Mouse (Mus musculus) limb, embryonic 11.5 days (tissue): Measurements from ENCODE around the gene Gys1. TPM values are rescaled to one million over a fixed set of nuclear protein-coding genes. Genes with fewer than 3 reads are reported as not detected.
"Not testable (repeated sequence)": the region's sequence is repeated elsewhere in the genome, so short reads cannot be mapped to it uniquely, and the experiment has no call there.

ENCODE experiments used
- ATAC-seq: fragments of 200-750 bp; cut with Nextera tagmentation; 2 replicates; pipeline ENCODE4 v1.8.0; 2017; ENCODE audit warnings: low read depth; ENCODE audit not compliant: insufficient number of reproducible peaks, low FRiP score, low TSS enrichment
- DNase-seq: peaks from one replicate; pipeline ENCODE4 v3.0.0-alpha.2; 2015; ENCODE audit warnings: low spot score
- H3K27ac ChIP-seq: fragments of 300-500 bp; sonication (generic); replicated peaks from 2 replicates; pipeline ENCODE4 v1.5.1; 2014; ENCODE audit warnings: low read depth, mild to moderate bottlenecking, low read length
- H3K27me3 ChIP-seq: fragments of 300-500 bp; sonication (generic); 2 replicates; pipeline ENCODE4 v1.6.1; 2014; ENCODE audit warnings: mild to moderate bottlenecking, low read length, mixed read lengths; ENCODE audit not compliant: control insufficient read depth, insufficient read depth
- H3K36me3 ChIP-seq: fragments of 300-500 bp; sonication (generic); 2 replicates; pipeline ENCODE4 v1.6.1; 2014; ENCODE audit warnings: mild to moderate bottlenecking, low read length, moderate library complexity, mixed read lengths; ENCODE audit not compliant: control insufficient read depth, insufficient read depth
- H3K4me1 ChIP-seq: fragments of 300-500 bp; sonication (generic); 2 replicates; pipeline ENCODE4 v1.6.1; 2014; ENCODE audit warnings: low read length, mixed read lengths; ENCODE audit not compliant: control insufficient read depth, insufficient read depth
- H3K4me2 ChIP-seq: fragments of 300-500 bp; sonication (generic); 2 replicates; pipeline ENCODE4 v1.6.1; 2014; ENCODE audit warnings: low read depth, mild to moderate bottlenecking, moderate library complexity; ENCODE audit not compliant: severe bottlenecking
- H3K4me3 ChIP-seq: fragments of 300-500 bp; sonication (generic); 2 replicates; pipeline ENCODE4 v1.5.1; 2014; ENCODE audit warnings: low read depth, low read length
- H3K9ac ChIP-seq: fragments of 300-500 bp; sonication (generic); 2 replicates; pipeline ENCODE4 v1.6.1; 2014; ENCODE audit warnings: mild to moderate bottlenecking, low read length
- H3K9me3 ChIP-seq: fragments of 300-500 bp; sonication (generic); 2 replicates; pipeline ENCODE4 v1.6.1; 2016; ENCODE audit warnings: low read length; ENCODE audit not compliant: control insufficient read depth
- WGBS: fragments of 180-500 bp; shearing (Covaris S2); extraction: QIAGEN DNeasy Blood & Tissue Kit; methylation state at CpG from one replicate; pipeline ENCODE4 v1.1.7; 2014; 5-methylcytosine and 5-hydroxymethylcytosine counted together
- polyA plus RNA-seq: library from polyadenylated mRNA; unstranded; fragments of >200 nt; fragmentation: Nextera tagmentation; extraction: Ambion mirVana; gene quantifications from 2 replicates; pipeline ENCODE4 v1.2.1, GENCODE M21; 2014

Gene Gys1
- polyA plus RNA-seq, 1 experiment from 2014 or later = 39.1 TPM

DNA sequence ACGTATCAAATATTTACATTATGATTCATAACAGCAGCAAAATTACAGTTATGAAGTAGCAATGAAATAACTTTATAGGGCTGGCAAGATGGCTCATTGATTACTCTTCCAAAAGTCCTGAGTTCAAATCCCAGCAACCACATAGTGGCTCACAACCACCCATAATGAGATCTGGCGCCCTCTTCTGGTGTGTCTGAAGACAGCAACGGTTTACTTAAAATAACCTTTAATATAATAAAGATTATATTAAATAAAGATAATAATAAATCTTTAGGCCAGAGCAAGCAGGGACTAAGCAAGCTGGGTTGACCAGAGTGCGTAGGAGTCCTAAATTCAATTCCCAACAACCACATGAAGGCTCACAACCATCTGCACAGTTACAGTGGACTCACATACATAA, 28.2 kb downstream of the Gys1 start:
- WGBS = 86% methylated on average over 4 of the region's 4 CpGs
- not testable (repeated sequence) for H3K4me2 ChIP-seq, ATAC-seq, H3K9me3 ChIP-seq, H3K4me3 ChIP-seq, H3K27me3 ChIP-seq, H3K9ac ChIP-seq, DNase-seq, H3K27ac ChIP-seq
- peaks cover 22% of the 10 kb centered on the region for H3K4me1 ChIP-seq
- peaks cover 10% of the 10 kb centered on the region for H3K36me3 ChIP-seq

DNA sequence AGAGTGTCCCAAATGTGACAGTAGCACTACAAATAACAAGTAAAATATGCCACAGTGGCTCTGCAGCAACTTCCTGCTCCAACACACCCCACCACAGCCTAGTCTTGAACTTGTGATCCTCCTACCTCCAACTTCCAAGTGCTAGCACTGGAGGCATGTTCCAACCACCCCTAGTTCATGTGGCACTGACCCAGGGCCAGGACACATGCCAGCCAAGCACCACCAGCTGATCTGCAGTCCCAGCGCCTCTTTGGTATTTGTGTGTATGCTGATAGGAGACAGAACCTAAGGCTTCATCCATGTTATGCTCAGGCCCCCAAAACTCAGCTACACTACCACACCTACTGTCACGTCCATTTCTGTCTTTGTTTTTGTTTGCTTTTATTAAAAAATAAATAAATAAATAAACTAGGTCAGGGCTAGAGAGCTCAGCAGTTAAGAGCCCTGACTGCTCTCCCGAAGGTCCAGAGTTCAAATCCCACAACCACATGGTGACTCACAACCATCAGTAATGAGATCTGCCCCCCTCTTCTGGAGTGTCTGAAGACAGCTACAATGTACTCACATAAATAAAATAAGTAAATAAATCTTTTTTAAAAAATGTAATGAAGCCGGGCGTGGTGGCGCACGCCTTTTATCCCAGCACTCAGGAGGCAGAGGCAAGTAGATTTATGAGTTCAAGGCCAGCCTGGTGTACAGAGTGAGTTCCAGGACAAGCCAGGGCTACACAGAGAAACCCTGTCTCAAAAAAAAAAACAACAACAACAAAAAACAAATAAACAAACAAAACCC, 29.5 kb downstream of the Gys1 start:
- H3K4me3 ChIP-seq = no peak overlapping the region
- peaks cover 17% of the 10 kb centered on the region for H3K4me1 ChIP-seq
- no peaks in the 10 kb centered on the region for H3K27me3 ChIP-seq
- H3K27ac ChIP-seq = no peak overlapping the region
- no peaks in the 10 kb centered on the region for H3K9me3 ChIP-seq
- no peak overlapping the region for H3K9ac ChIP-seq
- ATAC-seq = no peak
- H3K4me2 ChIP-seq = no peak overlapping the region
- peaks cover 10% of the 10 kb centered on the region for H3K36me3 ChIP-seq
- DNase-seq = no peak
- WGBS = 93% methylated on average over 7 of the region's 7 CpGs

DNA sequence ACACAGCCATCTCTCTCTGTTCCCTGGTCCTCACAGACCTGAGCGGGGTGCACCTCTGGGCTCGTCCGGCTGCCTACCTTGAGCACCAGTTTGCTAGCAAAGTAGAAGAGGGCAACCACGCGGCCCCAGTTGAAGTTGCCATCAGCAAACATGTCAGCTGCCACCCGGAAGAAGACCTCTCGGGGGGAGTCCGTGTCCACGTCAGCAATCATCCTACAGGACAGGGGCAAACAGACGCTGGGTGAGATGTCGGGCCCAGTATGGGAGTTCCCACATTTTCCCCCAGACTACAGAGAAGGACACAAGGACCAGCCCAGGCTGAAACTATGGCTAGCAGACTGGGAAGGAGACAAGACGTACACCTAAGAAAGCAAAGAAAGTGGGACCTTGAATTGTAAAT, 30.5 kb downstream of the Gys1 start:
- Histone ChIP-seq H3K9ac (no peak overlapping the region), H3K27ac (no peak overlapping the region)
- WGBS = 96% methylated on average over 12 of the region's 12 CpGs

DNA sequence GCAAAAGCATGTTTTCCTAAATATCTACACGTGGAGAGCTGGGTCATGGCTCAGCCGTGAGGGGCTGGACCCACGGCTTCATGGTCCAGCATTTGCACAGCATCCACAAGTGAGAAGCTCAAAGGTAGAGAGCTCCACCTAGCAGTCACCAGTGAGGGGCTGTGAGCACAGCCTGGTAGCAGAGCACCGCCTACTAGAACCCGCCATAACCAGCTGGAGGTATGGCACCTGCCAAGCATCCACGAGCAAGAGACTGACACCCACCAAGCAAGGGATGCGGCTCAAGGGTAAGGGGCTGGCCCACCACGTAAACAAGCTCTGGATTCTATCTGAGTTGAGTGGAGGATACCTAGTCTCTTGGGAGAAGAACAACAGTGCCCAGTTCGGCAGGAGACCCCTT, 30.9 kb downstream of the Gys1 start:
- H3K4me3 ChIP-seq = peak overlapping the region; percentile 90
- peak overlapping the region; percentile 83 for H3K9ac ChIP-seq
- no peak overlapping the region for H3K27ac ChIP-seq
- peaks cover 17% of the 10 kb centered on the region for H3K4me1 ChIP-seq
- WGBS = 84% methylated on average over 9 of the region's 9 CpGs
- DNase-seq (no peak), ATAC-seq (no peak)
- H3K4me2 ChIP-seq = peak overlapping the region; percentile 94
- H3K27me3 ChIP-seq = no peaks in the 10 kb centered on the region
- no peaks in the 10 kb centered on the region for H3K9me3 ChIP-seq
- peaks cover 10% of the 10 kb centered on the region for H3K36me3 ChIP-seq

More for the DNA sequence above, 30.5 kb downstream of the Gys1 start:
- DNase-seq = no peak
- H3K4me1 ChIP-seq = peaks cover 17% of the 10 kb centered on the region
- no peak overlapping the region for H3K4me2 ChIP-seq
- H3K27me3 ChIP-seq = no peaks in the 10 kb centered on the region
- H3K4me3 ChIP-seq = peak overlapping the region; percentile 90; the same call in 1 of the 2 replicates
- no peaks in the 10 kb centered on the region for H3K9me3 ChIP-seq
- ATAC-seq = no peak
- peaks cover 10% of the 10 kb centered on the region for H3K36me3 ChIP-seq

DNA sequence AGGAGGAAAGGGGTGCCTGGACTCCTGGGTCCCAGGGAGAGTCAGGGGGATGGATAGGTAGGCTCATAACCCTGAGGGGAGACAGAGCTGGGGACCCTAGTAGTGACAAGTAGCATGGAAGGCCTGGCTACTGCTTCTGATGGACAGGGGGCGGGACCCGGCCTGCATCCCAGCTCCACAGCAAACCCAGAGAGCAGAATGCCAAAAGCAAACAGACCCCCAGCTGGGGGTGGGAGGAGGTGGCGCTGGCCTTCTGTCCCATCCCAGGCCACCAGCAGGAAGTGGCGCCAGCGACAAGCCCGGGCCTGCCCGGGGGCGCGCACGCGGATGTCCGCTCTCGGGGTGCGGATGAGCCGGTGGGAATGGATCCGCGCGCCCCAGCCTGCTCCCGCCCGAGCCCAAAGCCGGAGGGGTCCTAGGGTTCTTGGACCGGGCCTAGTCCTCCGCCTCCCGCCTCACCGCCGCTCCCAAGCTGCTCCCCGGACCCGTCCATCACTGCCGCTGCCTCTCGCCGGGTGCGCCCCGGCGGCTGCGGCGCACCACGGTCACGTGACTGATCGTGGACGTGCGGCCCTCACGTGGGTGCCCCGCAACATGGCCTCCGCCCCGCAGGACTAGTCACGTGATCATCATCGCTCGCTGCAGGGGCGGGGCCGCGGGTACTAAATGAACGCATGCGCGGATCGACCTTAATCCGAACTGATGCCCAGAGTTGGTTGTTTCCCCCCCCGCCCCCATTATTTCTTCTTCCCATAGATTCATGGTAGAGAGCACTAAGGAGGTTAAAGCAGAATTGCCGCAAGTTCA, 31.8 kb downstream of the Gys1 start, which contains the start of gene Bax:
TSS of gene Bax (minus strand) at position 616 of the 807 bp plus-strand sequence.
- under 1% methylated on average over 56 of the region's 58 CpGs for WGBS
- Histone ChIP-seq H3K4me3 (peak within 1 kb of the TSS; percentile 90), H3K27ac (0 out of 2 replicates have a peak within 1 kb of the TSS, but pooled peaks have one; percentile 26), H3K36me3 (peaks cover 10% of the 10 kb centered on the region), H3K9ac (peak within 1 kb of the TSS; percentile 83), H3K27me3 (no peaks in the 10 kb centered on the region), H3K4me2 (peak within 1 kb of the TSS; percentile 94), H3K4me1 (peaks cover 14% of the 10 kb centered on the region), H3K9me3 (no peaks in the 10 kb centered on the region)
- peak; percentile 77 for ATAC-seq
- DNase-seq = peak; percentile 97

DNA sequence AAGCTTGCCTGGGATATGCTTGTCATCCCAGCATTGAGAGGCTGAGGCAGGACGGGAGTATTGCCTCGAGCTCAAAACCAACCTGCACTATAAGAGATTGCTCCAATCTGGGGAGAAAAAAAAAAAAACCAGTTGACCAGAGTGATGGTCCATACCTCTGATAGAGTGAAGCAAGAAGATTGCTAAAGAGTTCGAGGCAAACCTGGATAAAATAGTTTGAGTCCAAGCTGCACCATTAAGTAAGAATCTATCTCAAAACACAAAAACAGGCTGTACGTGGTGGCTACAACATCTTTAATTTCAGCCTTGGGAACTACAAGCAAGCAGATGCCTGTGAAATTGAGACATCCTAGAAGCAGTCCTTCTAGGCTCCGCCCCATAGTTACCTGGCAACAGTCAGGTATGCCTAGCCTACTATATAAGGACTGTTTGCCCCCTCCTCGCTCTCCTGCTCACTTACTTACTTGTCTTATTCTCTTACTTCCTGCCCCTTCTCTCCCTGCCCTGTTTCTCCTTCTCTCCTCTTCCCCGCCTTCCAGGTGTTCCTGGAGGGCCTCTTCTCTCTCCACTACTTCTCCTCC, 32.5 kb downstream of the Gys1 start:
- Histone ChIP-seq H3K9me3 (no peaks in the 10 kb centered on the region), H3K4me1 (peaks cover 12% of the 10 kb centered on the region), H3K4me3 (peak overlapping the region; percentile 90), H3K27me3 (no peaks in the 10 kb centered on the region), H3K9ac (peak overlapping the region; percentile 83; the same call in 1 of the 2 replicates), H3K4me2 (peak overlapping the region; percentile 94), H3K27ac (no peak overlapping the region), H3K36me3 (peaks cover 10% of the 10 kb centered on the region)
- WGBS = 34% methylated on average over 7 of the region's 7 CpGs
- no peak; the same call in 1 of the 2 replicates for ATAC-seq
- DNase-seq = no peak

DNA sequence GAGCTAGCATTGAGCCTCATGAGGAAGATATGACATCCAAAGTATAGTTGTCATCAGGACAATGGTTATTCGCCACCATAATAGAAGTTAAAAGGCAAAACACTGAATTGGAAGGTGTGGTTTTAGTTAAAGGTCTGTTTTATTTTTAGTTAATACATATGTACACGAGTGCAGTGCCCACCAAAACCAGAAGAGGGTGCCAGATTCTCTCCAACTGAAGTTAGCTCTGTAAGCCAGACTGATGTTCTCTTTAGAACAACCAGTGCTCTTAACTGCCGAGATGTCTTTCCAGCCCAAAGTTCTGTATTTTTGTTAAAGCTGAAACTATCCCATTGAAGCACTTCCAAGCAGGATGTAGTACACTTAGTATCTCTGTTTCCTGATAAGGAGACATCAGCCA, 36.2 kb downstream of the Gys1 start:
- no peak overlapping the region for H3K9ac ChIP-seq
- ATAC-seq (no peak), DNase-seq (peak; percentile 80)
- peaks cover 7% of the 10 kb centered on the region for H3K4me1 ChIP-seq
- H3K27me3 ChIP-seq = no peaks in the 10 kb centered on the region
- no peak overlapping the region for H3K4me2 ChIP-seq
- H3K36me3 ChIP-seq = no peaks in the 10 kb centered on the region
- no peak overlapping the region for H3K27ac ChIP-seq
- H3K4me3 ChIP-seq = no peak overlapping the region
- no peaks in the 10 kb centered on the region for H3K9me3 ChIP-seq
- 9% methylated on average over 3 of the region's 3 CpGs for WGBS

DNA sequence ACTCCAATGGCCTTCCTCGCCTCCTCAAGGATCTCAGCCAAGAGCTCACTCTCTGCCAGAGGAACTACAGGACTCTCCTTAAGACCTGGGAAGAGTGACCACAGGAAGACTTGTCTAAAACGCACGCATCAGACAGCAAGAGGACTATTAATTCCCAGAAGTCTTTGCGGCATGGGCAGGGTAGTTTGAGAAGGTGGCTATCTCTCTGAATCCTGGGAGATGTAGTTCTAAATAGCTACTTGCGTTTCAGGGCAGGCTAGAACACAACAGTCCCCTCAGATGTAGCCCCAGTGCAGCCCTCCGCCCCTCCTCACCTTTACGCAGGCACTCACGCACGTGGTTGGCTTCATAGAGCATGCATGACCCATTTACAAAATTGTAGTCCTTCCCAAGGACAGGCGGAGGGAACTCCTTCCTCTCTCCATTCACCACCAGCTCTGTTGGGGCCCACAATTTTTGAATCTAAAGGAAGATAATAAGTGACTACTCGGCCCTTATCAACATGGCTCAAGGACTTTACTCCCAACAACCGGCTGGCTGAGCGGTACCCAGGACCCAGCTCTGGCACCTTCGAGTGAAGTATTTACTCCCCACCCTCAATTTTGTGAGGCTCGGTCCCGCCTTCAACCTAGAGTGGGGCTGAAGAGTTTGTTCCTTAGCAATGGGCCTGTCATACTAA, 40.8 kb downstream of the Gys1 start:
- no peak for ATAC-seq
- no peak overlapping the region for H3K9ac ChIP-seq
- no peak overlapping the region for H3K27ac ChIP-seq
- no peaks in the 10 kb centered on the region for H3K9me3 ChIP-seq
- DNase-seq = no peak
- no peak overlapping the region; the same call in 1 of the 2 replicates for H3K4me2 ChIP-seq
- H3K4me1 ChIP-seq = no peaks in the 10 kb centered on the region
- H3K27me3 ChIP-seq = no peaks in the 10 kb centered on the region
- H3K36me3 ChIP-seq = no peaks in the 10 kb centered on the region
- WGBS = 65% methylated on average over 16 of the region's 16 CpGs
- H3K4me3 ChIP-seq = no peak overlapping the region
